Mouse (Mus musculus) brown adipose tissue, adult 24 weeks (tissue): ENCODE measurements around the gene Hormad2. TPM values are rescaled to one million over a fixed set of nuclear protein-coding genes. Genes with fewer than 3 reads are reported as not detected.

Experiments
- H3K27ac ChIP-seq: fragments of 200-500 bp; replicated peaks from 2 replicates; pipeline ENCODE4 v1.5.1; 2012; ENCODE audit warnings: low read depth, mild to moderate bottlenecking, low read length
- H3K4me1 ChIP-seq: fragments of 200-500 bp; 2 replicates; pipeline ENCODE4 v1.6.1; 2012; ENCODE audit warnings: low read length, mixed read lengths; ENCODE audit not compliant: control insufficient read depth, insufficient read depth, insufficient read length
- H3K4me3 ChIP-seq: fragments of 200-500 bp; 2 replicates; pipeline ENCODE4 v1.5.1; 2012; ENCODE audit warnings: low read depth, mild to moderate bottlenecking, low read length, moderate library complexity; ENCODE audit not compliant: insufficient read depth
- polyA plus RNA-seq: library from polyadenylated mRNA; stranded (reverse); fragments of >200 nt; gene quantifications from 2 replicates; pipeline ENCODE4 v1.2.4, GENCODE M21; 2012; ENCODE audit not compliant: missing spikeins, insufficient read depth, insufficient read length

Hormad2 gene
- polyA plus RNA-seq, 1 experiment = not detected

DNA sequence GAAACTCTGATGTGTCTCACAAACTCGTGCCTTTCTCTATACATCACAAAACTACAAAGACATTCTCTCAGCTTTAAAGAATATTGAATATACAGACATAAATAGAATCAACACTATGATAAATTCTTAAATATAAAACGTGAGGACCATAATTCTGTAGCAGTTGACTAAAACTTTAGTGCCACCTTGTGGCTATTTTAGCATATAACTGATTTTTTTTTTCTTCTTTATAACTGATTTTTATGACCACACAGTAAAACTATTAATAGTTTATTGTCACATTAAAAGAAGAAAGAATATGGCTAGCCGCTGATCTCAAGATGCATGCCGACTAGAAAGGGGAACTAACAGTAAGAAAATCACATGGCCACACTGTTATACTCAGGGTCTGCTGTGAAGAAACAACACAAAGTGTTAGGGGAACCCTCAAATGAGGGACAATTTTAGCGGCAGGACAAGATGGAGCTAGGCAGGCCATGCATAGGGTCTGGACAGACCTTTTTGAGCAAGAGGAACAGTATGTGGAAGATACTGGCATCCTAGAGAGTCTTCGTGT lies 18.9 kb downstream of the Hormad2 start:
- no peaks in the 10 kb centered on the region for H3K4me1 ChIP-seq
- no peak overlapping the region for H3K4me3 ChIP-seq
- no peak overlapping the region for H3K27ac ChIP-seq

GRCm38 (mm10) chr11:4417986-4418385 lies 22.9 kb downstream of the Hormad2 start:
- Histone ChIP-seq H3K27ac (no peak overlapping the region), H3K4me1 (no peaks in the 10 kb centered on the region), H3K4me3 (no peak overlapping the region)

DNA sequence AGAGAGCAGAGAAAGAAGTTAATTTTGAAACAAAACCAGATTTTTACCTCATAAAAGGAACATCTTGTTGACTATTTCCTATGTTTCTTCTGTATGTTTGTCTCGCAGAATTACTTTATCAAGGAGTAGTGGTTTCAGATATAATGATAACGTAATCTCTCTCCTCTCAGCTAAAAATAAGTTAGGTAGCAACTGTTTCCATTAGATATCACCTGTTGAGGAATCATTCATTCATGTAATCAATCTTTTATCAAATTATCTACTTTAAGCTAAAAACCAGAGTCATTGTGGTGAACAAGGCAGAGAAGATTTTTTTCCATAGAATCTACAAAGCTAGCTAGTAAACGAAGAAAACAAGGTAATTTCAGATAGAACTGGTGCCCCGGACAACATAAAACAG lies 28.6 kb downstream of the Hormad2 start:
- Histone ChIP-seq H3K4me1 (no peaks in the 10 kb centered on the region), H3K27ac (no peak overlapping the region), H3K4me3 (no peak overlapping the region)

DNA sequence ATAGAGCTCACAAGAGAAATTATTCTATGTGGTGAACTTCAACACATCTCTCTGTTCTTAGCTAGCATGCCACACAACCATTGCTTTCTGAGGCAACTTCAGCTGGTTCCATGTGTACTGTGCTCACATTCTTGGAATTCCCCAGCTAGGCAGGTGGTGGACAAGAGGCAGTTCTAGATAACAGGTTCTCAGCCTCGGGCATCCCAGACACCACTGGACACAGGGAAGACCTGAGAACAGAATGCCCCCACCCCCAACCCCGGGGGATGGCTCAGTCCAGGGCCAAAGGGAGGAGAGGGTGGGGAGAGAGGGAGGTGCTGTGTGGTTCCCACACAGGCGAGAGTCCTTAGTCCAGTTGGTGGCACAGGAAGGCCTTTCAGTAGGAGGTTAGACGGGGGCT lies 36.6 kb downstream of the Hormad2 start:
- Histone ChIP-seq H3K4me3 (no peak overlapping the region), H3K27ac (no peak overlapping the region)

DNA sequence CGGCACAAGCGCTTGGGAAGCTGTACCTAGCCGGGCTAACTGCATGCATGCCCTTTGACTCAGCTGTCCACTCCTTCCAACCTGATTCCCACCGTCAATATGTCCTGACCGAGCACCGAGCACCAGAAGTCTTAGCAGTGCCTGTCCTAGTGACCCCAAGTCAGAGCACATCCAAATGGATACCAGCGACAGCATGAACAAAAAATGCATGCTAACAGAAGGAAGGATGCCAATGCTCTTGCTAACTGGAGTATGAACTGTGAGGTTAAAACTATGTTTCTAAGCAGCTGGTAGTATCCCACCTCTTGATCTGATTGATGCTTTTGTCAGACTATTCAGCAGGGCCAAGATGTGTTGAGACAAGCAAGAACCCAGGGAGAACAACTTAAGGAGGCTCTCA lies 37.5 kb downstream of the Hormad2 start:
- Histone ChIP-seq H3K4me3 (no peak overlapping the region), H3K27ac (no peak overlapping the region)

More for the DNA sequence above, 36.6 kb downstream of the Hormad2 start:
- no peaks in the 10 kb centered on the region for H3K4me1 ChIP-seq

GRCm38 (mm10) chr11:4401251-4401650 lies 39.7 kb downstream of the Hormad2 start:
- Histone ChIP-seq H3K27ac (no peak overlapping the region), H3K4me1 (no peaks in the 10 kb centered on the region), H3K4me3 (no peak overlapping the region)

More for the DNA sequence above, 37.5 kb downstream of the Hormad2 start:
- H3K4me1 ChIP-seq = no peaks in the 10 kb centered on the region

DNA sequence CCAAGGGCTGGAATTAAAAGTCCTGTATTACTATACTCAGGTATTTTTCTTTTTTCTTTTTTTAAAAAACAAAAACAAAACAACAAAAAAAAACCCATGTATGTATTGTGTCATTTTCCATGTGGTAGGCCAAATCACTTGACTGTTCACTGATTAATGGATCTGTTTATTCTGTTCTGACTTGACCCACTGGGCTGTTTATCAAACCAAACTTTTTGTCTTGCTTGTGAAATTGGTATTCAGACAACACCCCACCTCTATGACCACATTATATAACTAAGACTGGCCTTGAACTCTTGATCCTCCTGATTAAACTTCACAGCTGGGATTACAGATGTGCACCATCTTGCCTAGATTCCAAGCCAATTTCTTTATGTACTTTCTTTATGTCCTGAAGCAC lies 46.7 kb downstream of the Hormad2 start:
- Histone ChIP-seq H3K4me1 (no peaks in the 10 kb centered on the region; the same call in 1 of the 2 replicates), H3K27ac (no peak overlapping the region), H3K4me3 (no peak overlapping the region)

GRCm38 (mm10) chr11:4388018-4388417 lies 52.9 kb downstream of the Hormad2 start:
- Histone ChIP-seq H3K4me1 (no peaks in the 10 kb centered on the region), H3K27ac (no peak overlapping the region), H3K4me3 (no peak overlapping the region)

DNA sequence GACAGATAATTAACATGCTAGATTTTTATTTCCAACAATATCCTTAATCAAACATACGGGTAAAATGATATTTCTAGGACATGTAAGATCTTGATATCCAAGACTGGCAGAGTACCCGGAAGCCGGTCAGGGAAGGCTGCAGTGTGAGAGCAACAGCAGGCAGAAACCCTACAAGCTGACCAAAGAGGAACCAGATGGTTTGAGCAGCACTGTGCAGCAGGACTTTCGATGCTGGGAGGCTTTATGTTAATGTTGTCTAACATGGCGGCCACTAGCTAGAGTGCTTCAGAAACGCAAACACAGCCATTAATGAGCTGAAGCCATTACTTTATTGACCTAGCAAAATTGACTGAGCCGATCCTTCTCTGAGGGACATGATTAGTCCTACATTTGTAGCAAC lies 58.6 kb downstream of the Hormad2 start:
- Histone ChIP-seq H3K4me3 (no peak overlapping the region), H3K4me1 (no peaks in the 10 kb centered on the region), H3K27ac (no peak overlapping the region)

- H3K4me1 ChIP-seq = no peaks in the 10 kb centered on the region
- H3K4me3 ChIP-seq = no peak overlapping the region
- no peak overlapping the region for H3K27ac ChIP-seq
Observed at GRCm38 (mm10) chr11:4379857-4380256, 61.0 kb downstream of the Hormad2 start.

DNA sequence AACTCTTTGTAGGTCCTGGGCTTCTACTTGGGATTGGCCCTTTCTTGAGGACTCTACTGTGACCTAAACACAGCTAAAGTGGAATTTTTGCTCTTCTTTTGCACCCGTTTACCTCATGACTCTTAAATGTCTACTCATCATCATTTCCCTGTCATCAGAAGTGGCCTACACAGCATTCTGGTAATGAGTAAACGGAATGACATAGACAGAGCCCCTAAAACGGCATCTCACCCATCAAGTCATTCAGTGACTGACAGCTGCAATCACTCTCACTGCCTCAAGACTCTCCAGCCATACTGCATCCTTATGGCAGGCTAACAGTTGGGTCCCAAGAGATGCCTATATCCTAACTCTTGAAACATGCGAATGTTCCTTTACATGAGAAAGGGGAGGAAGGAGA lies 74.5 kb downstream of the Hormad2 start:
- Histone ChIP-seq H3K27ac (no peak overlapping the region), H3K4me3 (no peak overlapping the region), H3K4me1 (no peaks in the 10 kb centered on the region)

- Histone ChIP-seq H3K4me1 (no peaks in the 10 kb centered on the region), H3K4me3 (no peak overlapping the region), H3K27ac (no peak overlapping the region)
Observed at GRCm38 (mm10) chr11:4355430-4355829, 85.5 kb downstream of the Hormad2 start.

DNA sequence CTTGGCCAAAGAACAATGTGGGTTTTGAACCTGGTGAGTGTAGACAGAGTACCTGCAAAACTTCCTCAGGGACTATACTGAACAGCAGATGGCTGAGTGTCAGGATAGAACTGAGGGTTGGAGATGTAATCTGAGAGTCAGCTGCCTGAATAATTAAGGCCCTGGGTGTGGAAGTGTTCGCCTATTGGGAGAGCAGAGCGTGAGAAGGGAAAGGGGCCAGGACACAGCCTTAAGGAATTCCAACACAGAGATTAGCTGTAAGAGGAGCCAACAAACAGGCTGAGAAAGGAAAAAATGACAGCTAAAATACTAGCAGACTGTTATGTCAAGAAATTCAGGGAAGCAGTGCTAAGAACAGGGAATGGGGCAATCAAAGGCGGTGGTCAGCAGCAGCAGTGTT lies 88.3 kb downstream of the Hormad2 start:
- Histone ChIP-seq H3K4me3 (no peak overlapping the region), H3K4me1 (no peaks in the 10 kb centered on the region), H3K27ac (no peak overlapping the region)

GRCm38 (mm10) chr11:4343926-4344325 lies 97.0 kb downstream of the Hormad2 start:
- no peak overlapping the region for H3K4me3 ChIP-seq
- H3K4me1 ChIP-seq = no peaks in the 10 kb centered on the region
- H3K27ac ChIP-seq = no peak overlapping the region

- Histone ChIP-seq H3K27ac (no peak overlapping the region), H3K4me1 (no peaks in the 10 kb centered on the region), H3K4me3 (no peak overlapping the region)
Observed at GRCm38 (mm10) chr11:4342027-4342426, 98.9 kb downstream of the Hormad2 start.

GRCm38 (mm10) chr11:4340109-4340779 lies 100.7 kb downstream of the Hormad2 start:
- Histone ChIP-seq H3K4me3 (no peak overlapping the region), H3K4me1 (no peaks in the 10 kb centered on the region), H3K27ac (no peak overlapping the region)
